Mouse (Mus musculus) intestine, postnatal 0 days (tissue): ENCODE data around the gene Fgfr2. TPM values are rescaled to one million over a fixed set of nuclear protein-coding genes. Genes with fewer than 3 reads are reported as not detected.

Source experiments
- ATAC-seq: fragments of 200-750 bp; cut with Nextera tagmentation; 2 replicates; pipeline ENCODE4 v1.8.0; 2017; ENCODE audit warnings: mild to moderate bottlenecking, moderate TSS enrichment, moderate library complexity
- H3K27ac ChIP-seq: fragments of 300-500 bp; sonication (generic); 2 replicates; pipeline ENCODE4 v1.5.1; 2014; ENCODE audit warnings: mild to moderate bottlenecking, low read depth, low read length, moderate library complexity
- H3K27me3 ChIP-seq: fragments of 300-500 bp; sonication (generic); replicated peaks from 2 replicates; pipeline ENCODE4 v1.6.1; 2014; ENCODE audit warnings: low read length, mixed read lengths; ENCODE audit not compliant: control insufficient read depth, insufficient read depth
- H3K36me3 ChIP-seq: fragments of 300-500 bp; sonication (generic); 2 replicates; pipeline ENCODE4 v1.6.1; 2014; ENCODE audit warnings: mild to moderate bottlenecking, moderate library complexity; ENCODE audit not compliant: control insufficient read depth, insufficient read depth
- H3K4me1 ChIP-seq: fragments of 300-500 bp; sonication (generic); replicated peaks from 2 replicates; pipeline ENCODE4 v1.6.1; 2014; ENCODE audit warnings: antibody characterized with exemption, low read length, mixed read lengths; ENCODE audit not compliant: control insufficient read depth, insufficient read depth
- H3K4me2 ChIP-seq: fragments of 300-500 bp; sonication (generic); replicated peaks from 2 replicates; pipeline ENCODE4 v1.6.1; 2014; ENCODE audit warnings: low read depth, mild to moderate bottlenecking, moderate library complexity
- H3K4me3 ChIP-seq: fragments of 300-500 bp; sonication (generic); 2 replicates; pipeline ENCODE4 v1.5.1; 2014; ENCODE audit warnings: low read depth, low read length
- H3K9ac ChIP-seq: fragments of 300-500 bp; sonication (generic); 2 replicates; pipeline ENCODE4 v1.6.1; 2014; ENCODE audit warnings: mild to moderate bottlenecking, low read depth, low read length
- H3K9me3 ChIP-seq: fragments of 300-500 bp; sonication (generic); 2 replicates; pipeline ENCODE4 v1.6.1; 2016; ENCODE audit warnings: mixed run types; ENCODE audit not compliant: control insufficient read depth
- CTCF ChIP-seq: sonication (generic); IDR thresholded peaks from 2 replicates; pipeline ENCODE4 v1.5.1; 2016; ENCODE audit warnings: low read depth, mild to moderate bottlenecking, control low read depth, antibody characterized with exemption, moderate library complexity
- WGBS: fragments of 180-500 bp; shearing (Covaris S2); extraction: QIAGEN DNeasy Blood & Tissue Kit; methylation state at CpG from one replicate; pipeline ENCODE4 v1.1.7; 2014; 5-methylcytosine and 5-hydroxymethylcytosine counted together
- polyA plus RNA-seq: library from polyadenylated mRNA; unstranded; fragments of >200 nt; fragmentation: Nextera tagmentation; extraction: Ambion mirVana; gene quantifications from 2 replicates; pipeline ENCODE4 v1.2.1, GENCODE M21; 2015

Fgfr2 gene
- polyA plus RNA-seq, 1 experiment from 2014 or later, result 29.5 TPM

DNA sequence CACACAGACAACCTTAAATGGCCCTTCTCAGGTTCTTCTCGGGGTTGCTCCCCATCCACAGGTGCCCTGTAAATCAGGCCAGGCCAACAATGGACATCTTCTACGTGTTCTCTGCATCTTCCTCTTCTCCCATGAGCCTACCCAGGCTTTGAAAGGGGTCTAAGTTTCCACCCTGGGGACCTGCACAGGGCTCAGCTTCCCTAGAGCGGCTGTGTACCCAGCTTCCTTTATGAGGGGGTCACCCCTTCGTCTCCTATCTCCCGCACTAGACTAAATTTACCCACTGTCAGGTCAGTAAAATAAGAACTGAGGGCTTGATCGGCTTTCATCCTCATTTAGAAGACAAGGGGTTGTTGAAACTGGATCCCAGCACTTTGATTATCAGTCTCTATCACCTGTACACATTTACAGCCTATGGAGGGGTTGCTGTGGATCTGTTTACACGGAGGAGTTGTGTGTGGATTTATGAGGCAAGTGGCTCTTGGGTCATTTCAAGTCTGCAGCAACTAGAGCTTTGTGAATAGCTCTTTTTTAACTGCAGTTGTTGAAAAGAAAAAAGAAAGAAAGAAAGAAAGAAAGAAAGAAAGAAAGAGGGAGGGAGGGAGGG is 2969.7 kb downstream of the Fgfr2 start:
- Histone ChIP-seq H3K9ac (no peak overlapping the region), H3K4me3 (no peak overlapping the region), H3K27me3 (no peaks in the 10 kb centered on the region), H3K9me3 (no peaks in the 10 kb centered on the region), H3K27ac (no peak overlapping the region), H3K4me1 (no peaks in the 10 kb centered on the region; the same call in 1 of the 2 replicates), H3K4me2 (no peak overlapping the region), H3K36me3 (no peaks in the 10 kb centered on the region)
- whole genome bisulfite sequencing, result 69% methylated on average over 7 of the region's 7 CpGs
- no peak for TF ChIP-seq CTCF
- no peak for ATAC-seq

DNA sequence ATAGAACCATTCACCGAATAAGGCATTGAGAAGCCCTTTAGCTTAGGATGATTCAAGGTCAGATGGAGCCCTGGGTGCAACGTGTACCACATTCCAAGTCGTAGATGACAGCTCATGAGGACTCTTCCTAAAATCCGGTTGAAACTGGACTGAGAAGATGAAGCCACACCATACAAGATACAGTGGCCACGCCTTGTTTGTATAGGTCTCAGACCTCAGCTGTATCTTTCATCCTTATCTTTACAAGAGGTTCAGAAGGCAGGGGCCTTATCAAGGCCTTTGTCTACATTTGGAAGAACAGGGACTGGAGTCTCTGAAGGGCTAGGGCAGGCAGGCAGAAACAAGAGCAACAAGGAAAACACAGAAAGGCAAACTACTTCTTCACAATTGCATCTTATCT is 2974.2 kb downstream of the Fgfr2 start:
- WGBS, result 50% methylated on average over 5 of the region's 5 CpGs
- H3K27me3 ChIP-seq, result no peaks in the 10 kb centered on the region
- H3K9ac ChIP-seq, result no peak overlapping the region
- H3K9me3 ChIP-seq, result no peaks in the 10 kb centered on the region
- H3K4me1 ChIP-seq, result no peaks in the 10 kb centered on the region; the same call in 1 of the 2 replicates
- H3K4me2 ChIP-seq, result no peak overlapping the region
- no peak for TF ChIP-seq CTCF
- no peak for ATAC-seq
- no peaks in the 10 kb centered on the region for H3K36me3 ChIP-seq
- H3K27ac ChIP-seq, result no peak overlapping the region
- H3K4me3 ChIP-seq, result no peak overlapping the region

DNA sequence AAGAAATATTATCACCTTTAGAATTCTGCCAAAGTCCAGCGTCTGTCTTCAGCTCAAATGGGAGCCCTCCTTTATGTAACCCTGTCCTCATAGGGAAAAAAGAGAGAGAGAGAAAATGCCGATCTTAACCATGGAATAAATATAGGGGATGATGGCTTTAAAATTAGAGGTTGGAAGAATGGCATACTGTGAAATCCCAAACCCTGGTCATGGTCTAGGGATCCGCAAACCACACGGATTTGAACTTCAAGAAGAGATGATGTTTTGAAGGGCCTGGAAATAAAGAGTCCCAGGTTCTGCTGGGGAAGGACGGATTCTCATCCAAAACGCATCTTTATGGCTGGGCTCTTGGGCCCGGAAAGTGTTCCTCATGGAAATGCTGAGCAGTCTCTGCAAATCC is 2975.9 kb downstream of the Fgfr2 start:
- Histone ChIP-seq H3K36me3 (no peaks in the 10 kb centered on the region), H3K9ac (no peak overlapping the region), H3K4me3 (no peak overlapping the region), H3K4me1 (no peaks in the 10 kb centered on the region; the same call in 1 of the 2 replicates), H3K27me3 (no peaks in the 10 kb centered on the region), H3K27ac (no peak overlapping the region), H3K4me2 (no peak overlapping the region), H3K9me3 (no peaks in the 10 kb centered on the region)
- no peak for TF ChIP-seq CTCF
- ATAC-seq, result no peak
- WGBS, result 76% methylated on average over 7 of the region's 7 CpGs

DNA sequence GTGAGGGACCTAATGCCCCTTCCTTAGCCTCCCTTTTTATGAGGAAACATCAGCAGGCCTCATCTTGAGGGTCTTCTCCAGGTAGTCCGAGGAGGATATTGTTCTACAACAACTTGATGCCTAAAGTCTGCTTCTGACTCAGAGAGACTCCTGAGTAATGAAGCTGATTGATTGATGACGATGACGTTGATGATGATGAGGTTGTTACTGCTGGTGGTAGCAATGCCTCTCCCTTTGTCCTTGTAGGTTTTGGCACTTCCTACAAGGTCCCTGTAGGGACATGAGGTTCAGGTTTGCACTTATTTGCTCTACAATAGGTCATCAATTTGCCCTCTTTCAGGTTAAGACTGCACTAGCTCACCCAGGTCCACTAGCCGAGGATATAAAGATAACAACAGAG is 2977.9 kb downstream of the Fgfr2 start:
- H3K4me2 ChIP-seq, result no peak overlapping the region
- no peak for ATAC-seq
- no peak overlapping the region for H3K9ac ChIP-seq
- no peaks in the 10 kb centered on the region for H3K9me3 ChIP-seq
- 94% methylated on average over 4 of the region's 4 CpGs for WGBS
- H3K4me1 ChIP-seq, result peaks cover 2% of the 10 kb centered on the region; the same call in 1 of the 2 replicates
- H3K36me3 ChIP-seq, result no peaks in the 10 kb centered on the region
- H3K4me3 ChIP-seq, result no peak overlapping the region
- H3K27me3 ChIP-seq, result no peaks in the 10 kb centered on the region
- no peak overlapping the region for H3K27ac ChIP-seq
- no peak for TF ChIP-seq CTCF

DNA sequence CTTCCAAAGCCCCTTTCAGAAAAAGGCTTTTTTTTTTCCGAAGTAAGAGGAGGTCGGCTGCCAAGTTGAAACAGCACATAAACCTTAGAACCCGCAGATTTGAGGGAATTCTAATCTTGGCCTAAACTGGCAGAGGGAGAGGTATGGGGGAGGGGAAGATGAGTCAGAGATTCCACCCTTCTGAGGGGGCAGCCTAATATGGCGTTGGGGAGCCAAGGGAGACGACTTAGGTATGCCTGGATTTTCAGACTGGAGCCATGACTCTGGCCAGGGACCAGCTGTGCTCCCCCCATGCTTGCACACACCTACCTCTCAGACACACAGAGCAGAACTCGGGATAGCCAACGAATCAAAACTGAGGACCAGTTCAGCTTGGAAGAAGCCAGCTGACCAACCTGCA is 2979.8 kb downstream of the Fgfr2 start:
- Histone ChIP-seq H3K4me3 (no peak overlapping the region), H3K27me3 (no peaks in the 10 kb centered on the region), H3K9ac (no peak overlapping the region), H3K9me3 (no peaks in the 10 kb centered on the region), H3K27ac (0 out of 2 replicates have a peak overlapping the region, but pooled peaks have one; percentile 54), H3K36me3 (no peaks in the 10 kb centered on the region), H3K4me2 (no peak overlapping the region), H3K4me1 (0 out of 2 replicates have a peak, but pooled peaks cover 2% of the 10 kb centered on the region)
- no peak for ATAC-seq
- WGBS, result 75% methylated on average over 7 of the region's 7 CpGs
- no peak for TF ChIP-seq CTCF

DNA sequence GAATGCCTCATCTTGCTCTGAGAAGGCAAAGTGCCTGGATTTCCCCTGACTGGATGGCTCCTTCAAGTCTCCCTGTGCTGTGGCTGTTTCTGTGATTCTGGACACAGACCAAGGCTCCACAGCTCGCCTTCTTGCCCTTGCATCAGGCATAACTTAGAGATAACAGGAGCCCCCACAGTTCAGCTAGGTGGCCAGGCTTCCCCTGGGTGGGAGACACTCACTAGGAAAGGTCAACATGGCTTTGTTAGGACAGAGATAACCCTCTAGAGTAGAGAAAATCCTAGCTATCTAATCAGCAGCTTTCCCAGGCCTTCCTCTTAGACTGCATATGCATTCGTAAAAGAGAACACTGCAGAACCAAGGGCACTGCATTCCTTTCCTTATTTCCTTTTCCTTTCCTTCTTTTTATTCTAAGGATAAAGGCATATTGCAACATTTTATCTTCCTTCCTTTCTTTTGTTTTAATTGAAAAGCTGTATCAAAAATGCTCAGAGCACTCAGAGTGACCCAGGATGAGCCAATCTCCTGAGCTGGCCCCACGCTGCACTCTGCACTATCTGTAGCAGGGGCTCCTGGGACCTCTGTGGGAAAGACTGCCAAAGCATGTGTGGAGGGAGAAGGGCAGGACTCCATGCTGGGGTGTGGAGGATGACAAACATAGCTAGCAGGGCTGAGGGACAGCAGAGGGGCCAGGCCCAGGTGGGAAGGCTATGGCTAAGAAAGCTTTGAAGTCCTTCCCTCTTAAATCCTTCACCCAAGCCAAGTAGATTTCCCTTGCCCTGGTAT is 2981.9 kb downstream of the Fgfr2 start:
- H3K9me3 ChIP-seq, result no peaks in the 10 kb centered on the region
- no peak for TF ChIP-seq CTCF
- H3K27ac ChIP-seq, result no peak overlapping the region
- H3K9ac ChIP-seq, result no peak overlapping the region
- H3K27me3 ChIP-seq, result no peaks in the 10 kb centered on the region
- H3K4me3 ChIP-seq, result no peak overlapping the region
- no peak overlapping the region for H3K4me2 ChIP-seq
- WGBS, result 68% methylated on average over 3 of the region's 3 CpGs
- H3K4me1 ChIP-seq, result 0 out of 2 replicates have a peak, but pooled peaks cover 2% of the 10 kb centered on the region
- H3K36me3 ChIP-seq, result no peaks in the 10 kb centered on the region
- ATAC-seq, result no peak
